Mouse (Mus musculus): ENCODE measurements around the gene Armc2.

DNA sequence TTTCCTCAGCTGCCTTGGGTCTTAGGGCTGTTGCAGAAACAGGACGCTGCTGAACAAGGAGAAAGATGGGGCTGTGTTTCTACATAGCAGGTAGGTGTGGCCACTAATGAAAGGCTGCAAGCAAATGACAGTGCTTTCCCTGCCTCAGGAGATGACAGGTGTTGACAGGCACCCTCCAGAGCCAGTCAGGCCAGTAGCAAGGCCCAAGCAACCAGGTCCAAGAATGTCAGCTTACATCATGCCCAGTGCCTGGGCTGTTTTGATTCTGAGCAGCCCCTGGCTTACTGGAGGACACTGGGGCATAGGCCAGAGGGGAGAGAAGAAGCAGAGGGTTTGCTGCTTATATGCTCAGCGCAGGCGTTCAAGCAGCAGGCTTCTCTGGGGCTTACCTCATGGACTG, 13.0 kb downstream of the Armc2 start:
- no peak for TF ChIP-seq CTCF (IDR thresholded peaks at IDR 0.05 in 2 of 3, conservative IDR thresholded peaks at IDR 0.05 in 1 of 3; ENCODE audit: control insufficient read depth in 1 of 3, insufficient read depth in 1 of 3, low read depth in 2 of 3, low read length in 3 of 3, poor library complexity in 1 of 3, severe bottlenecking in 1 of 3)
- no peak for TF ChIP-seq RCOR1 (IDR thresholded peaks at IDR 0.05; ENCODE audit: low read depth, low read length)
- no peak for TF ChIP-seq EP300 (IDR thresholded peaks at IDR 0.05; ENCODE audit: low read depth in 1 of 2, low read length in 2 of 2)
- TF ChIP-seq E2F4 (IDR thresholded peaks at IDR 0.05; ENCODE audit: borderline replicate concordance, low read depth, low read length): no peak
- TF ChIP-seq POLR2A (IDR thresholded peaks at IDR 0.05; ENCODE audit: control insufficient read depth in 1 of 2, insufficient read depth in 1 of 2, low read depth in 1 of 2, low read length in 2 of 2, poor library complexity in 1 of 2): no peak
- no peak for TF ChIP-seq CHD1 (IDR thresholded peaks at IDR 0.05; ENCODE audit: low read depth, low read length)
- TF ChIP-seq HCFC1 (IDR thresholded peaks at IDR 0.05; ENCODE audit: low read depth, low read length): no peak
- TF ChIP-seq UBTF (IDR thresholded peaks at IDR 0.05; ENCODE audit: borderline replicate concordance, insufficient read depth, low read depth, low read length): no peak

Data from MEL (cell line).